8 mouse cellular contexts compared by ENCODE assay signal in the genomic region with DNA sequence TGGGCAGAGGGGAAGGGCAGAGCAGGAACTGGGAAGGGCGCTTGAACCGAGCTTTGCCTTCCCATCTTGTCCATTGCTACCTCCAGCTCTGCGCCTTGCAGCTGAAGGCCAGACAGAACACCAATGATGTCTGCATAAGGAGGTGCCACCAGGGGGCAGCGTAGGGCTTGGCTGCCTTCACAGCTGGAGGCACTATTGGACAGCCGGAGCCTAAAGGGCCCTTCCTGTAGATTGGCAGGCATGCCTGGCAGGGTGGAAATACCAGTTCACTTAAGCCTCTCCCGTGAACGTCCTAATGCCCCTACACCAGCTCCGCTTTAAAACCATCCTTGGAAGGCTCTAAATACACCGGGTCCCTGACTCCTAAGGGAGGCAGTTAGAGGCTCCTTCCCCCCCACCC. TPM values are rescaled to one million over a fixed set of nuclear protein-coding genes. Genes with fewer than 3 reads are reported as not detected.
DNase-seq lines count a peak whose midpoint lies in the region; ATAC-seq and TF ChIP-seq lines count a peak whose summit lies in the region.

No protein-coding gene starts in this region.

- no peak overlapping the region for H3K27ac ChIP-seq in forebrain, embryonic 12.5 days
- peak overlapping the region; percentile 24; the same call in 1 of the 2 replicates for H3K27ac ChIP-seq in heart, postnatal 0 days (ENCODE audit: low read depth)
- peak overlapping the region; percentile 99 for H3K27ac ChIP-seq in liver, embryonic 15.5 days (replicated peaks)
- no peak overlapping the region for H3K27ac ChIP-seq in neural tube, embryonic 11.5 days (ENCODE audit: low read depth, low read length)
- H3K27ac ChIP-seq in stomach, embryonic 16.5 days (ENCODE audit: low read length) = peak overlapping the region; percentile 85

- H3K36me3 ChIP-seq in forebrain, embryonic 12.5 days (replicated peaks) = no peaks in the 10 kb centered on the region
- peaks cover 5% of the 10 kb centered on the region; the same call in 1 of the 2 replicates for H3K36me3 ChIP-seq in heart, postnatal 0 days (replicated peaks; ENCODE audit: control insufficient read depth, insufficient read depth, low read length)
- H3K36me3 ChIP-seq in liver, embryonic 15.5 days (replicated peaks) = peaks cover 6% of the 10 kb centered on the region; the same call in 1 of the 2 replicates
- H3K36me3 ChIP-seq in neural tube, embryonic 11.5 days (ENCODE audit: control insufficient read depth, insufficient read depth, low read length) = no peaks in the 10 kb centered on the region
- H3K36me3 ChIP-seq in stomach, embryonic 16.5 days (ENCODE audit: control insufficient read depth, insufficient read depth, low read length) = no peaks in the 10 kb centered on the region

- peak overlapping the region; percentile 95 for H3K4me2 ChIP-seq in forebrain, embryonic 12.5 days
- H3K4me2 ChIP-seq in heart, postnatal 0 days (ENCODE audit: low read depth, low read length) = peak overlapping the region; percentile 90
- peak overlapping the region; percentile 93 for H3K4me2 ChIP-seq in liver, embryonic 15.5 days
- H3K4me2 ChIP-seq in neural tube, embryonic 11.5 days (ENCODE audit: low read depth) = no peak overlapping the region
- peak overlapping the region; percentile 86 for H3K4me2 ChIP-seq in stomach, embryonic 16.5 days (ENCODE audit: low read depth, low read length)

- peaks cover 54% of the 10 kb centered on the region for H3K4me1 ChIP-seq in forebrain, embryonic 12.5 days
- H3K4me1 ChIP-seq in heart, postnatal 0 days (ENCODE audit: control insufficient read depth, insufficient read depth) = peaks cover 25% of the 10 kb centered on the region; the same call in 1 of the 2 replicates
- H3K4me1 ChIP-seq in liver, embryonic 15.5 days (replicated peaks) = peaks cover 56% of the 10 kb centered on the region
- H3K4me1 ChIP-seq in neural tube, embryonic 11.5 days (ENCODE audit: control insufficient read depth, insufficient read depth, low read length) = peaks cover 16% of the 10 kb centered on the region
- H3K4me1 ChIP-seq in stomach, embryonic 16.5 days (ENCODE audit: control insufficient read depth, insufficient read depth, low read length) = peaks cover 41% of the 10 kb centered on the region

- no peak overlapping the region for H3K9ac ChIP-seq in forebrain, embryonic 12.5 days
- H3K9ac ChIP-seq in heart, postnatal 0 days (replicated peaks; ENCODE audit: low read depth, low read length) = no peak overlapping the region
- H3K9ac ChIP-seq in liver, embryonic 15.5 days = peak overlapping the region; percentile 63
- H3K9ac ChIP-seq in neural tube, embryonic 11.5 days (ENCODE audit: low read length) = no peak overlapping the region
- peak overlapping the region; percentile 68 for H3K9ac ChIP-seq in stomach, embryonic 16.5 days (ENCODE audit: low read length)

- H3K4me3 ChIP-seq in forebrain, embryonic 12.5 days (replicated peaks) = no peak overlapping the region
- no peak overlapping the region for H3K4me3 ChIP-seq in heart, postnatal 0 days (ENCODE audit: low read depth, low read length)
- peak overlapping the region; percentile 74 for H3K4me3 ChIP-seq in liver, embryonic 15.5 days (replicated peaks)
- no peak overlapping the region for H3K4me3 ChIP-seq in neural tube, embryonic 11.5 days (ENCODE audit: low read depth, low read length)
- H3K4me3 ChIP-seq in stomach, embryonic 16.5 days (replicated peaks; ENCODE audit: low read length) = peak overlapping the region; percentile 57

- TF ChIP-seq CTCF in heart, postnatal 0 days (IDR thresholded peaks at IDR 0.05; ENCODE audit: low read depth) = peak; percentile 98

- peaks cover 43% of the 10 kb centered on the region for H3K27me3 ChIP-seq in forebrain, embryonic 12.5 days
- H3K27me3 ChIP-seq in heart, postnatal 0 days (ENCODE audit: control insufficient read depth, insufficient read depth, low read length) = peaks cover 12% of the 10 kb centered on the region
- H3K27me3 ChIP-seq in liver, embryonic 15.5 days = peaks cover 46% of the 10 kb centered on the region
- H3K27me3 ChIP-seq in neural tube, embryonic 11.5 days (ENCODE audit: control insufficient read depth, insufficient read depth, low read length) = peaks cover 28% of the 10 kb centered on the region
- 0 out of 2 replicates have a peak, but pooled peaks cover 4% of the 10 kb centered on the region for H3K27me3 ChIP-seq in stomach, embryonic 16.5 days (ENCODE audit: control insufficient read depth, insufficient read depth, low read length)

- 9% methylated on average over 9 of the region's 9 CpGs for WGBS in forebrain, embryonic 12.5 days
- 8% methylated on average over 9 of the region's 9 CpGs for WGBS in heart, postnatal 0 days
- WGBS in liver, embryonic 15.5 days (ENCODE audit: insufficient replicate concordance) = 6% methylated on average over 9 of the region's 9 CpGs
- WGBS in neural tube, embryonic 11.5 days = 17% methylated on average over 9 of the region's 9 CpGs
- WGBS in stomach, embryonic 16.5 days = 15% methylated on average over 9 of the region's 9 CpGs

- DNase-seq in CD8-positive naive resting alpha-beta T cell, adult 2 months (ENCODE audit: low read depth in 2 of 2, low spot score in 2 of 2) = peak; percentile 88 to 95
- peak; percentile 94 for DNase-seq in c-Kit-positive CD71-negative TER-119-negative erythroid progenitor cells, embryonic 14.5 days (ENCODE audit: low read depth)
- DNase-seq in heart, postnatal 0 days (ENCODE audit: low spot score) = peak; percentile 84
- peak; percentile 96 to 99 for DNase-seq in kidney, postnatal 36 days
- peak; percentile 89 for DNase-seq in neural tube, embryonic 11.5 days (ENCODE audit: low spot score)

- TF ChIP-seq EP300 in heart, postnatal 0 days (IDR thresholded peaks at IDR 0.05; ENCODE audit: low read depth) = no peak

- no peaks in the 10 kb centered on the region for H3K9me3 ChIP-seq in forebrain, embryonic 12.5 days
- H3K9me3 ChIP-seq in heart, postnatal 0 days (replicated peaks; ENCODE audit: control insufficient read depth, low read length) = no peaks in the 10 kb centered on the region
- H3K9me3 ChIP-seq in liver, embryonic 15.5 days (replicated peaks) = no peaks in the 10 kb centered on the region
- H3K9me3 ChIP-seq in neural tube, embryonic 11.5 days (ENCODE audit: control insufficient read depth, low read length) = no peaks in the 10 kb centered on the region
- no peaks in the 10 kb centered on the region for H3K9me3 ChIP-seq in stomach, embryonic 16.5 days (replicated peaks; ENCODE audit: control insufficient read depth, low read length)

- no peak for ATAC-seq in forebrain, embryonic 12.5 days (ENCODE audit: low FRiP score)
- peak; percentile 38 for ATAC-seq in heart, postnatal 0 days (ENCODE audit: insufficient read depth, low read depth)
- ATAC-seq in liver, embryonic 15.5 days (ENCODE audit: insufficient read depth) = no peak
- no peak for ATAC-seq in neural tube, embryonic 11.5 days (ENCODE audit: insufficient read depth, low FRiP score, low TSS enrichment)
- ATAC-seq in stomach, embryonic 16.5 days (ENCODE audit: insufficient read depth, low FRiP score) = peak; percentile 7; the same call in 1 of the 2 replicates

RNA-seq across cellular contexts. Expression of a gene that starts 0.7 kb away (rescaled TPM):
- 21.5 and 22.9 TPM in 2 replicates for polyA plus RNA-seq in forebrain, embryonic 12.5 days (2016; fragmentation: Nextera tagmentation; extraction: Ambion mirVana)
- total RNA-seq in heart, postnatal 0 days (2014; rRNA removed; ENCODE audit: low replicate concordance) = 26.2 and 47.3 TPM in 2 replicates
- 17.9 and 21.9 TPM in 2 replicates for polyA plus RNA-seq in heart, postnatal 0 days (2015; fragmentation: Nextera tagmentation; extraction: Ambion mirVana)
- polyA plus RNA-seq in liver, embryonic 15.5 days (2015; fragmentation: Nextera tagmentation; extraction: Ambion mirVana) = 6.0 and 7.9 TPM in 2 replicates
- polyA plus RNA-seq in neural tube, embryonic 11.5 days (2014; fragmentation: Nextera tagmentation; extraction: Ambion mirVana) = 9.9 and 13.1 TPM in 2 replicates
- polyA plus RNA-seq in stomach, embryonic 16.5 days (2015; fragmentation: Nextera tagmentation; extraction: Ambion mirVana) = 13.8 and 14.9 TPM in 2 replicates

RNA-seq across cellular contexts. Expression of a gene that starts 2.1 kb away (rescaled TPM):
- polyA plus RNA-seq in forebrain, embryonic 12.5 days (2016; fragmentation: Nextera tagmentation; extraction: Ambion mirVana) = 70.4 and 73.9 TPM in 2 replicates
- total RNA-seq in heart, postnatal 0 days (2014; rRNA removed; ENCODE audit: low replicate concordance) = 63.2 and 67.3 TPM in 2 replicates
- 46.8 and 59.6 TPM in 2 replicates for polyA plus RNA-seq in heart, postnatal 0 days (2015; fragmentation: Nextera tagmentation; extraction: Ambion mirVana)
- polyA plus RNA-seq in liver, embryonic 15.5 days (2015; fragmentation: Nextera tagmentation; extraction: Ambion mirVana) = 115 and 127 TPM in 2 replicates
- 81.3 and 86.7 TPM in 2 replicates for polyA plus RNA-seq in neural tube, embryonic 11.5 days (2014; fragmentation: Nextera tagmentation; extraction: Ambion mirVana)
- polyA plus RNA-seq in stomach, embryonic 16.5 days (2015; fragmentation: Nextera tagmentation; extraction: Ambion mirVana) = 115 and 128 TPM in 2 replicates

RNA-seq across cellular contexts. Expression of a gene that starts 17.7 kb away (rescaled TPM):
- not detected in 2 replicates for polyA plus RNA-seq in forebrain, embryonic 12.5 days (2016; fragmentation: Nextera tagmentation; extraction: Ambion mirVana)
- not detected in 2 replicates for total RNA-seq in heart, postnatal 0 days (2014; rRNA removed; ENCODE audit: low replicate concordance)
- not detected in 2 replicates for polyA plus RNA-seq in heart, postnatal 0 days (2015; fragmentation: Nextera tagmentation; extraction: Ambion mirVana)
- polyA plus RNA-seq in liver, embryonic 15.5 days (2015; fragmentation: Nextera tagmentation; extraction: Ambion mirVana) = 0.29 and 0.38 TPM in 2 replicates
- not detected in 2 replicates for polyA plus RNA-seq in neural tube, embryonic 11.5 days (2014; fragmentation: Nextera tagmentation; extraction: Ambion mirVana)
- polyA plus RNA-seq in stomach, embryonic 16.5 days (2015; fragmentation: Nextera tagmentation; extraction: Ambion mirVana) = 2.9 and 4.2 TPM in 2 replicates

RNA-seq across cellular contexts. Expression of a gene that starts 26.6 kb away (rescaled TPM):
- polyA plus RNA-seq in forebrain, embryonic 12.5 days (2016; fragmentation: Nextera tagmentation; extraction: Ambion mirVana) = 56.4 and 60.7 TPM in 2 replicates
- total RNA-seq in heart, postnatal 0 days (2014; rRNA removed; ENCODE audit: low replicate concordance) = 21.4 and 23.8 TPM in 2 replicates
- polyA plus RNA-seq in heart, postnatal 0 days (2015; fragmentation: Nextera tagmentation; extraction: Ambion mirVana) = 61.7 and 66.2 TPM in 2 replicates
- 35.8 and 38.3 TPM in 2 replicates for polyA plus RNA-seq in liver, embryonic 15.5 days (2015; fragmentation: Nextera tagmentation; extraction: Ambion mirVana)
- 68.4 and 77.6 TPM in 2 replicates for polyA plus RNA-seq in neural tube, embryonic 11.5 days (2014; fragmentation: Nextera tagmentation; extraction: Ambion mirVana)
- polyA plus RNA-seq in stomach, embryonic 16.5 days (2015; fragmentation: Nextera tagmentation; extraction: Ambion mirVana) = 86.9 and 90.8 TPM in 2 replicates

RNA-seq across cellular contexts. Expression of a gene that starts 39.7 kb away (rescaled TPM):
- not detected in 2 replicates for polyA plus RNA-seq in forebrain, embryonic 12.5 days (2016; fragmentation: Nextera tagmentation; extraction: Ambion mirVana)
- not detected in 2 replicates for total RNA-seq in heart, postnatal 0 days (2014; rRNA removed; ENCODE audit: low replicate concordance)
- not detected in 2 replicates for polyA plus RNA-seq in heart, postnatal 0 days (2015; fragmentation: Nextera tagmentation; extraction: Ambion mirVana)
- polyA plus RNA-seq in liver, embryonic 15.5 days (2015; fragmentation: Nextera tagmentation; extraction: Ambion mirVana) = 77.6 and 97.4 TPM in 2 replicates
- not detected in 2 replicates for polyA plus RNA-seq in neural tube, embryonic 11.5 days (2014; fragmentation: Nextera tagmentation; extraction: Ambion mirVana)
- 5.3 and 6.1 TPM in 2 replicates for polyA plus RNA-seq in stomach, embryonic 16.5 days (2015; fragmentation: Nextera tagmentation; extraction: Ambion mirVana)

Comparison
In these comparisons a context has a peak if more than half of its experiments do, and no peak if none do; other contexts are left out.
1. ATAC-seq: peak in heart, postnatal 0 days (single experiment) and stomach, embryonic 16.5 days (single experiment); none in forebrain, embryonic 12.5 days (single experiment), liver, embryonic 15.5 days (single experiment) and neural tube, embryonic 11.5 days (single experiment).
2. H3K27ac ChIP-seq: peak in heart, postnatal 0 days (single experiment), liver, embryonic 15.5 days (single experiment) and stomach, embryonic 16.5 days (single experiment); none in forebrain, embryonic 12.5 days (single experiment) and neural tube, embryonic 11.5 days (single experiment).
3. H3K4me3 ChIP-seq: peak in liver, embryonic 15.5 days (single experiment) and stomach, embryonic 16.5 days (single experiment); none in forebrain, embryonic 12.5 days (single experiment), heart, postnatal 0 days (single experiment) and neural tube, embryonic 11.5 days (single experiment).
4. H3K9ac ChIP-seq: peak in liver, embryonic 15.5 days (single experiment) and stomach, embryonic 16.5 days (single experiment); none in forebrain, embryonic 12.5 days (single experiment), heart, postnatal 0 days (single experiment) and neural tube, embryonic 11.5 days (single experiment).
5. Peak in every context shown above with its lines, with median percentiles within 50 percentile points of each other: DNase-seq.